Mouse (Mus musculus): Measurements from ENCODE around the gene Slc36a2. TPM values are rescaled to one million over a fixed set of nuclear protein-coding genes. Genes with fewer than 3 reads are reported as not detected.
"Not testable (repeated sequence)": the region's sequence is repeated elsewhere in the genome, so short reads cannot be mapped to it uniquely, and the experiment has no call there.

Gene Slc36a2
- total RNA-seq, 2 experiments from 2014 or later: 89.2 to 97.0 TPM

GRCm38 (mm10) chr11:55133204-55133603 is 51.7 kb downstream of the Slc36a2 start:
- no peak for DNase-seq

DNA sequence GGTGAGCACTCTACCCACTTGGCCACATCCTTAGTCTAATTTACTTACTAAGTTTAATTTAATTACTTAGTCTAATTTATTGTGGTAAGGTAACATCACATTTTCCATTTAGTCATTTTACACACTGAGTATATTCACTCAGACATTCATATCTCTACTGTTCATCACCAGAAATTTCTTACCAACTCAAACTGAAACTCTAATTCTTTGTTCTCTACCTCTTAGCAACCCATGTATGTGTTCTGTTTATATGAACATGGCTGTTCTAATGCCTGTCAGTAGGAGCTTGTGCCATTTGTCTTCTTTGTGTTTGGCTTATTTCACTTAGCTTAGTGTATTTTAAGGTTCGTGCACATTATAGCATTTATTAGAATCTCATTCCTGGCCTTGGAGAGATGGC is 52.9 kb downstream of the Slc36a2 start:
- DNase-seq: no peak

- DNase-seq: no peak
Measured at GRCm38 (mm10) chr11:55131077-55131742, 53.7 kb downstream of the Slc36a2 start.

DNA sequence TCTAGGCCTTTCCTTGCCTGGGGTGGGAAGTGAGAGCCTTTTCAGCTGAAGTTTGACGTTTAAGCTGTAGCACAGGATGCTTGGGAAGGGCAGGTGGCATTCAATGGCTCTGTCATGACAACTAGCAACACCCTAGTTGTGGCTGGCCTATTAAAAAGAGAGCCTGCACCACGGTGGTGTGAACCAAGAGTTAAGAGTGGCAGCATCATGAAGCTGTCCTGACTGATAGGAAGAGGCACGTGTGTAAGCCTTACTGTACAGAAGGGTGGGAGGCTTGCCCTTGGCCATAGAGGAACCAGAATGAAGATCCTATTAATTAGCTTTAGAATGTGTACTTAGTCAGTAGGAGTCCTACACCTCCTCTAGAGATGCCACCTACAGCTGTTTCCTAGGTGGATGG is 56.5 kb downstream of the Slc36a2 start:
- DNase-seq: no peak

DNA sequence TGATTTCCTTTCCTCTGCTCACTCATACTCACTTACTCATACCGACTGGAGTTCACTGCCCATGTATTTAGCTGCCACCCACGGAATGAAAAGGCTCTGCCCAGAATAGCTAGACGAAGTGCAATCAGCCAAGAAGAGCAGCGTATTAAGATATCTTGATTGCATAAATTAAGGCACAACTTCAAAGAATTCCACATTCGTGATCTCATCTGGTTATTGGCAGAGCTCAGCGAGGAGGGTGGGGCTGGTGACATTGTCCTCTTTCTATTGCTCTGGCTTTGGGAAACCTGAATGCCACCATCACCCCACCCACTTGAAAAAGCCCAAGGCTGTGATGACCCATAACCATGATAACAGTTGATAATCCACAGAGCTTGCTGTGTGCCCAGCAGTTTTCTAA is 56.9 kb downstream of the Slc36a2 start:
- DNase-seq: peak; percentile 55 to 58

DNA sequence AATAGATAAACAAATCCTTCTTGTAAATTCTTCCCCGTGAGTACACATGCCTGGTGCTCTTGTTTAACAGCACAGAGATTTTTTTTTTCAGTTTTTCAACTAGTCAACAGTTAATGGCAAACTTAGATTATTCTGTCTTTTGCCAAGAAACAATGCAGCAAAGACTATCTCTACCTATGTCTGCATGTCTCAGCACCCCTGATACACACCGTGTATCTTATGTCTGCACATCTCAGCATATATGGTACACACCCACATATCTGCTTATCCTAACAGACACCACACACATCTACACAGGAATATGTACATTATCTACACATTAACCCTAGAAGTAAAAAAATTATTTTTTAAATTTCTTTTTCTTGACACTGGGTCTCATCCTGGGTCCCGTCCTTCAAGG is 58.2 kb downstream of the Slc36a2 start:
- no peak for DNase-seq

GRCm38 (mm10) chr11:55121430-55121829 is 63.4 kb downstream of the Slc36a2 start:
- DNase-seq: no peak

- DNase-seq: no peak
Measured at GRCm38 (mm10) chr11:55120821-55121271, 64.0 kb downstream of the Slc36a2 start.

- DNase-seq: no peak
Measured at GRCm38 (mm10) chr11:55120279-55120678, 64.6 kb downstream of the Slc36a2 start.

DNA sequence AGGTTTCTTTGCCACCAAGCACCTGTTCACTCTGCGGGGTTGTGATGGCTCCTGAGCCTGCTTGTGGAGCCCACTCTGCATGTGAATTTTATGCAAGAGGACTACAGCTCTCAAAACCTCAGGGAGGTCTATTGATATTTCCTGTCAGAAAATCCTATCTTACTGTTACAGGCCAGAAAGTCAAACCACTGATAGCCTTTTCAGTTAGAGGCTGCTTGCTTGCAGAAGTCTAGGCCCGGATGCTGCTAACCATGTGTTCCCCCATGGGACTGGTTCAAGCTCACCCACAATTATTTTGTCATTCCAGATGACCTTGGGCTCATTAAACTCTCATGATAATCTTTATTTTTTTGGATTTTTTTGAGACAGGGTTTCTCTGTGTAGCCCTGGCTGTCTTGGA is 67.8 kb downstream of the Slc36a2 start:
- DNase-seq: no peak

DNA sequence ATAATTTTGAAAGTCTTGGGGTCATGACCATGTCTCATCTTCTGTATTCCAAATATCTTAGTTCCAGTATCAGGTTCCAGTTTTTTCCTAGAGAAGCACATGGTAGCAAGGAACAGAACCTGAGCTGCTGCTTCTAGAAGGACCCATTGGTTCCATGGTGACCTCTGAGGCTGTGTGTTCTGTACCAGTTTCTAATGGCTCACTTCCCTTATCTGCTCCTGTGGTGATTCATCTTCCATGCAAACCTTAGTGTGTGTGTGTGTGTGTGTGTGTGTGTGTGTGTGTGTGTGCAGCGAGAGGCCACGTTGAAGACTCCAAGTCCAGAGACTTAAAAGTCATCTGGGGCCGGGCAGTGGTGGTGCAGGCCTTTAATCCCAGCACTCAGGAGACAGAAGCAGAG is 68.9 kb downstream of the Slc36a2 start:
- peak; percentile 35 to 55 for DNase-seq

DNA sequence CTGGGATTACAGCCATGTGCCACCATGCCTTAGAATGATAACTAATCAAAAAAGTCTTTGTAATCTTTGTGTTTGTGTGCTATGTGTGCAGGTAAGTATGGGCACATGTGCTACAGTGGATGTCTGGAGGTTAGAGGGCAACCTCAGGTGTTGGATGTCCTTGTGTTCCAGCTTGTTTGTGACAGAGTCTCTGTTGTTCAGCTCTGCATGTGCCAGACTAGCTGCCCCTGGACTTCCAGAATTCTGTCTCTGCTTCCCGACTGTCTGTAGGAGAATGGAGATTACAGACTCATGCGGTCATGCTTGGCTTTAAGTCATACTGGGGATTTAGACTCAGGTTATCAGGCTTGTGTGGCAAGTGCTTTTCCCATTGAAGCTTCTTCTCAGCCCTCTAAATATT is 70.6 kb downstream of the Slc36a2 start:
- DNase-seq: no peak

DNA sequence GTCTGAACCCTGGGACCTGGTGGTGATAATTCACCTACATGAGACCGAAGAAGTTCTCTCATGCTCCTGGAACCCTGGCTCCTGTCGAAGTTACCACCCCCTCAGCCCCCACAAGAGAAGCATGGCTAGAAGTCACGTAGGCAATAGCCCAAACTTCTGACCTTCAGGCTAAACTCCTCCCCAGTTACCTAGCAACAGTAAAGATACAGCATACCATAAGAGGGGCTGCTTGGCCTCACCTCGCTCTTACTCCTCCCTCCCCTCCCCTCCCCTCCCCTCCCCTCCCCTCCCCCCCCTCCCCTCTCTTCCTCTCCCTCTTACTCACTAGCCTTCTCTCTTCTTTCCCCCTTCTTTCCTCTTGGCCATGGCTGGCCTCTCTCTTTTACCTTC is 71.0 kb downstream of the Slc36a2 start:
- not testable (repeated sequence) for DNase-seq

DNA sequence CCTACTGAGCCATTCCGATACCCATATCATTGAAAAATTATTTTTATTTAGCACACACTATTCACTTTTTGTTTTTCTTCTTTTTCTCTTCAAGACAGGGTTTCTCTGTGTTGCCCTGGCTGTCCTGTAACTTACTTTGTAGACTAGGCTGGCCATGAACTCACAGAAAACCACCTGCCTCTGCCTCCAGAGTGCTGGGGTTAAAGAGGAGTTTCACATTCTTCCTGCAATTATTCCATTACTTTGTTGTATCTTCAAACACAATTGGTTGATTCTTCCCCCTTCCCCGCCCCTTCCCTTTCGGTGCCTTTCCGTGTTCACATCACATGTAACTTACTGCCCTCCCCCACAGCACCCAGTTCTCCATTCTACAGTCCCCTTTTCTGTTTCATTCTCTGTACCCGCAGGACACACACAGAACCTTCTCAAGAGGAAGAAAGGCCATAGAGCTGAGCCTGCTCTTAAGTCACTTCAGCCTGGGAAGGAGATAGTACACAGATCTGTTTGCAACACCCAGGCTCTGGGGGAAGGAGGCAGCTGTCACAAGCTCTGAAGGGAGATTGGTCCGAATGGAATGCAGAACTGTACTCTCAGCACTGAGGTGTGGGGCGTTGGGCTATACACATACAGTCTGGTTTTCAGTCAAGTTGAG is 71.5 kb downstream of the Slc36a2 start:
- DNase-seq: no peak

DNA sequence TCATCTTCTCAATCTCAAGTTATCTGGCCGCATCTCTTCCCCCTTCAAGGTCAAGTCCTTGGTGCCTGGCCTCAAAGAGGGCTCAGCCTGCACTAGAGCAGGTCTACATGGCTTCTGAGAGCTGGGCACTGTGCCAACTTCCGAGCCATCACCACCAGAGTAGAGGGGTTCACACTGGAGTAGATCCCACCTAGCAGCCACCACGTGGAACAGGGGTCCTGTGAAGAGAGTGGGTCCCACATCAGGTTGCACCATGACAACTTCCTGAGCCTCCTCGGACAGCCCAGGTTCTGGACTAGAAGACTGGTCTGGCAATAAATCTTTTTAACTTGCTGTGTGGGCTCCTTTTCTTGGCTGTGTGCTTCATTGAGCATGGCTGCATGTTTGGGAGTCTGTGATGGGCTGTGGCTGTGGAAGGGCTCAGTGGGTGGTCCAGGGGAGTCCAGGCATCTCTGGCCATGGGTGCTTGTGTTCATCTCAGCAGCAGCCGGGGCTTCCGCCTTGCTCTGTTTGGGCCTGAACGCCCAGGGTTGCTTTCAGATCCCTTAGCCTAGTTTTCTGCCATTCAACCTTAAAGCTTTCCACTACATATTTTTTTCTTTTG is 74.2 kb downstream of the Slc36a2 start:
- peak in 1 of 2 experiments; percentile 34 for DNase-seq

DNA sequence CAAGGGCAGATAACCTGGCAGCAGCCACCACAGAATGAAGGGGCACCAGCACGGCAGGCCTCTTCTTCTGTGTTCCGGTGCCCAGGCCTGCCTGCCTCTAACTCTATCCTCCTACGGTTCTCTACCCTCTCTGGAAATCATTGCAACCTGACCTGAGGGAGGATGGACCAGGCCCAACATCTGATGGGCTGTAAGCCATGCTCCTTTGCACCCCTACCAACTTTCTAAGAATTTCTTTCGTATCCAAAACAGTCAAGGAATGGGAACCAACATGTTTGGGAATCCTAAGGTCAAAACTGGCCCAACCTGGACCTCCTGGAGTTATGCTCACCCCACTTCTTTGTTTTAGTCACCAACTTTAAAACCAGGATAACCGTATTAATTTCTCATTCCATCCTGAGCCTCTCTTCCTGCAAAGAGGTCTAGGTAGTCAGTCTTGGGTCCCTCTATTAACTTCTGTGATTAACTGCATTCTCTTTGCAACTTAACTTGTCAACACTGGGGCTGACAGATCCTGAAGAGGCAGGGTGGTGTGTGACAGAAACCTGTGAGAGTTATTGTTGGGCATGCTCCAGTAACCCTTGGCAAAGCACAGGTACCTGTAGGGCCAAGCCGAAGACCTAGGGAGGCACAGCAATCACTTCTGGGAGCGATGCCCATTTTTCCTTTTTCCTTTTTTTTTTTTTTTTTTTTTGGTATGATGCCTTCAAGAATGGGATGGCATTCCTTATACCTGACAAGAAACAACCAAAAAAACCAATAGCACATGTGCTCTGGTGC is 75.2 kb downstream of the Slc36a2 start:
- no peak for DNase-seq

Other genes with a start within 250 kb of the Slc36a2 start
- 10 to 100 TPM; 66.4 to 76.0 TPM for gene Tnip1, start 222.2 kb downstream of the Slc36a2 start, total RNA-seq (2021)
- gene Anxa6, start 151.6 kb downstream of the Slc36a2 start, total RNA-seq (2021): 100 to 1,000 TPM; 114 to 115 TPM
- gene Ccdc69, start 106.9 kb downstream of the Slc36a2 start, total RNA-seq (2021): 1 to 10 TPM; 7.3 to 10.0 TPM
- gene Gm2a, start 87.0 kb downstream of the Slc36a2 start, total RNA-seq (2021): 100 to 1,000 TPM; 220 to 225 TPM
- gene Slc36a3, start 33.4 kb downstream of the Slc36a2 start, total RNA-seq (2021): not detected
- 10 to 100 TPM; 14.5 to 18.4 TPM for gene Slc36a1, start 19.3 kb upstream of the Slc36a2 start, total RNA-seq (2021)
- gene Fat2, start 151.5 kb upstream of the Slc36a2 start, total RNA-seq (2021): under 1 TPM; 0.07 TPM
- 1,000 to 10,000 TPM; 2,443 to 3,326 TPM for gene Sparc, start 238.1 kb upstream of the Slc36a2 start, total RNA-seq (2021)